Mouse (Mus musculus): ENCODE measurements around the gene Islr. TPM values are rescaled to one million over a fixed set of nuclear protein-coding genes. Genes with fewer than 3 reads are reported as not detected.
A peak's percentile ranks its signal among the peaks of the same experiment; 100 is the strongest.

The Islr gene
- polyA plus RNA-seq, 1 experiment = 5.6 TPM

- TF ChIP-seq CTCF (IDR thresholded peaks at IDR 0.05; ENCODE audit: control insufficient read depth, insufficient read depth, insufficient replicate concordance, low read depth, low read length) (no peak), POLR2A (IDR thresholded peaks at IDR 0.05; ENCODE audit: control insufficient read depth, low read depth, low read length) (no peak)
- Histone ChIP-seq H3K27ac (ENCODE audit: control insufficient read depth, insufficient read depth, low read depth, low read length) (peak overlapping the region; percentile 79; the same call in 1 of the 2 replicates), H3K4me1 (ENCODE audit: control insufficient read depth, insufficient read depth, low read length) (peaks cover 7% of the 10 kb centered on the region), H3K4me3 (ENCODE audit: control insufficient read depth, low read depth, low read length) (no peak overlapping the region), H3K36me3 (ENCODE audit: control insufficient read depth, insufficient read depth, low read length) (no peaks in the 10 kb centered on the region), H3K27me3 (ENCODE audit: control insufficient read depth, insufficient read depth, low read length) (no peaks in the 10 kb centered on the region; the same call in 1 of the 2 replicates)
These were observed 44.8 kb upstream of the Islr start for GRCm38 (mm10) chr9:58248746-58249413.

GRCm38 (mm10) chr9:58247064-58247759, 43.1 kb upstream of the Islr start:
- Histone ChIP-seq H3K27ac (ENCODE audit: control insufficient read depth, insufficient read depth, low read depth, low read length) (0 out of 2 replicates have a peak overlapping the region, but pooled peaks have one; percentile 3), H3K4me1 (ENCODE audit: control insufficient read depth, insufficient read depth, low read length) (peaks cover 2% of the 10 kb centered on the region; the same call in 1 of the 2 replicates), H3K36me3 (ENCODE audit: control insufficient read depth, insufficient read depth, low read length) (no peaks in the 10 kb centered on the region), H3K27me3 (ENCODE audit: control insufficient read depth, insufficient read depth, low read length) (no peaks in the 10 kb centered on the region; the same call in 1 of the 2 replicates), H3K4me3 (ENCODE audit: control insufficient read depth, low read depth, low read length) (no peak overlapping the region)
- TF ChIP-seq CTCF (IDR thresholded peaks at IDR 0.05; ENCODE audit: control insufficient read depth, insufficient read depth, insufficient replicate concordance, low read depth, low read length) = peak; percentile 55; the same call in 1 of the 2 replicates
- no peak for TF ChIP-seq POLR2A (IDR thresholded peaks at IDR 0.05; ENCODE audit: control insufficient read depth, low read depth, low read length)

- no peaks in the 10 kb centered on the region; the same call in 1 of the 2 replicates for H3K27me3 ChIP-seq (ENCODE audit: control insufficient read depth, insufficient read depth, low read length)
- peaks cover 2% of the 10 kb centered on the region; the same call in 1 of the 2 replicates for H3K4me1 ChIP-seq (ENCODE audit: control insufficient read depth, insufficient read depth, low read length)
These were observed 42.0 kb upstream of the Islr start for GRCm38 (mm10) chr9:58246083-58246591.

GRCm38 (mm10) chr9:58243696-58244095, 39.6 kb upstream of the Islr start:
- TF ChIP-seq POLR2A (IDR thresholded peaks at IDR 0.05; ENCODE audit: control insufficient read depth, low read depth, low read length) (no peak), CTCF (IDR thresholded peaks at IDR 0.05; ENCODE audit: control insufficient read depth, insufficient read depth, insufficient replicate concordance, low read depth, low read length) (no peak)
- Histone ChIP-seq H3K36me3 (ENCODE audit: control insufficient read depth, insufficient read depth, low read length) (no peaks in the 10 kb centered on the region), H3K4me3 (ENCODE audit: control insufficient read depth, low read depth, low read length) (no peak overlapping the region), H3K27ac (ENCODE audit: control insufficient read depth, insufficient read depth, low read depth, low read length) (no peak overlapping the region), H3K27me3 (ENCODE audit: control insufficient read depth, insufficient read depth, low read length) (no peaks in the 10 kb centered on the region), H3K4me1 (ENCODE audit: control insufficient read depth, insufficient read depth, low read length) (peaks cover 2% of the 10 kb centered on the region; the same call in 1 of the 2 replicates)

More at GRCm38 (mm10) chr9:58246083-58246591, 42.0 kb upstream of the Islr start:
- Histone ChIP-seq H3K4me3 (ENCODE audit: control insufficient read depth, low read depth, low read length) (no peak overlapping the region), H3K36me3 (ENCODE audit: control insufficient read depth, insufficient read depth, low read length) (no peaks in the 10 kb centered on the region), H3K27ac (ENCODE audit: control insufficient read depth, insufficient read depth, low read depth, low read length) (no peak overlapping the region)
- TF ChIP-seq CTCF (IDR thresholded peaks at IDR 0.05; ENCODE audit: control insufficient read depth, insufficient read depth, insufficient replicate concordance, low read depth, low read length) (no peak), POLR2A (IDR thresholded peaks at IDR 0.05; ENCODE audit: control insufficient read depth, low read depth, low read length) (no peak)

GRCm38 (mm10) chr9:58242696-58243095, 38.6 kb upstream of the Islr start:
- Histone ChIP-seq H3K4me1 (ENCODE audit: control insufficient read depth, insufficient read depth, low read length) (peaks cover 2% of the 10 kb centered on the region; the same call in 1 of the 2 replicates), H3K27ac (ENCODE audit: control insufficient read depth, insufficient read depth, low read depth, low read length) (no peak overlapping the region), H3K4me3 (ENCODE audit: control insufficient read depth, low read depth, low read length) (no peak overlapping the region), H3K27me3 (ENCODE audit: control insufficient read depth, insufficient read depth, low read length) (no peaks in the 10 kb centered on the region), H3K36me3 (ENCODE audit: control insufficient read depth, insufficient read depth, low read length) (no peaks in the 10 kb centered on the region)
- TF ChIP-seq POLR2A (IDR thresholded peaks at IDR 0.05; ENCODE audit: control insufficient read depth, low read depth, low read length) (no peak), CTCF (IDR thresholded peaks at IDR 0.05; ENCODE audit: control insufficient read depth, insufficient read depth, insufficient replicate concordance, low read depth, low read length) (no peak)

GRCm38 (mm10) chr9:58241780-58242485, 37.8 kb upstream of the Islr start:
- TF ChIP-seq CTCF (IDR thresholded peaks at IDR 0.05; ENCODE audit: control insufficient read depth, insufficient read depth, insufficient replicate concordance, low read depth, low read length) (no peak), POLR2A (IDR thresholded peaks at IDR 0.05; ENCODE audit: control insufficient read depth, low read depth, low read length) (no peak)
- H3K4me3 ChIP-seq (ENCODE audit: control insufficient read depth, low read depth, low read length) = no peak overlapping the region
- H3K36me3 ChIP-seq (ENCODE audit: control insufficient read depth, insufficient read depth, low read length) = no peaks in the 10 kb centered on the region
- H3K27me3 ChIP-seq (ENCODE audit: control insufficient read depth, insufficient read depth, low read length) = no peaks in the 10 kb centered on the region
- H3K4me1 ChIP-seq (ENCODE audit: control insufficient read depth, insufficient read depth, low read length) = no peaks in the 10 kb centered on the region
- H3K27ac ChIP-seq (ENCODE audit: control insufficient read depth, insufficient read depth, low read depth, low read length) = no peak overlapping the region
